Mouse (Mus musculus) thymus, adult 2 months (tissue): ENCODE data around the gene Shf.

Source experiments
- CTCF ChIP-seq: fragments of 200-500 bp; IDR thresholded peaks from 2 replicates; pipeline ENCODE4 v1.5.1; 2012; ENCODE audit warnings: mild to moderate bottlenecking, control low read depth, low read length, moderate library complexity, borderline replicate concordance; ENCODE audit not compliant: control insufficient read depth, poor library complexity, insufficient read depth; ENCODE audit errors: extremely low read depth
- POLR2A ChIP-seq: fragments of 200-500 bp; IDR thresholded peaks from 2 replicates; pipeline ENCODE4 v1.6.1; 2012; ENCODE audit warnings: mild to moderate bottlenecking, low read length, control low read depth, moderate library complexity; ENCODE audit not compliant: control insufficient read depth, poor library complexity, insufficient read depth; ENCODE audit errors: extremely low read depth

DNA sequence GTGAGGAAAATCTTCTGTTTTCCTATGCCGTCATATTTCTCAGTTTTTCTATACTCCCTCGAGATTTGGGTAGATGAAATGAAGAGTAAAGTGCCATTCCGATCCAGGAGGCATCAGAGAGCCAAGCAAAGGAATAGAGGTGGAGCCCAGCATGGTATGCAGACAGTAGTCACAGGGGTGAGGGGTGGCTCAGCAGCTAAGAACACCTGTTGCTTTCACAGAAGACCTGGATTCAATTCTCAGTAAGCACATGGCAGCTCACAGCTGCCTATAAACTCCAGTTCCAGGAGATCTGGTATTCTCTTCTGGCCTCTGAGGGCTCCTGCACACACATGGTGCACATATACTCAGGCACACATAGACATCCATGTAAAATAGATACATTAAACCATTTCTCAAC lies 3.1 kb upstream of the Shf start:
- TF ChIP-seq CTCF (no peak), POLR2A (no peak)
